Mouse (Mus musculus): ENCODE data around the gene Gpr146. TPM values are rescaled to one million over a fixed set of nuclear protein-coding genes. Genes with fewer than 3 reads are reported as not detected.
A peak's percentile ranks its signal among the peaks of the same experiment; 100 is the strongest.

The Gpr146 gene
- polyA plus RNA-seq, 1 experiment from 2014 or later, result 8.5 TPM

- no peaks in the 10 kb centered on the region for H3K36me3 ChIP-seq
These were observed 4.4 kb downstream of the Gpr146 start for GRCm38 (mm10) chr5:139381586-139382513.

GRCm38 (mm10) chr5:139382760-139383159, 5.3 kb downstream of the Gpr146 start:
- ATAC-seq (ENCODE audit: insufficient number of reproducible peaks, low FRiP score), result peak; percentile 72
- peak overlapping the region; percentile 80 for H3K4me3 ChIP-seq

More at GRCm38 (mm10) chr5:139381586-139382513, 4.4 kb downstream of the Gpr146 start:
- peaks cover 88% of the 10 kb centered on the region for H3K4me1 ChIP-seq (replicated peaks)
- peak; percentile 23 for ATAC-seq (ENCODE audit: insufficient number of reproducible peaks, low FRiP score)
- H3K9me3 ChIP-seq (replicated peaks), result no peaks in the 10 kb centered on the region
- H3K4me2 ChIP-seq, result peak overlapping the region; percentile 89
- 54% methylated on average over 18 of the region's 18 CpGs for WGBS
- H3K27me3 ChIP-seq (replicated peaks), result no peaks in the 10 kb centered on the region
- H3K4me3 ChIP-seq, result peak overlapping the region; percentile 80
- H3K9ac ChIP-seq, result peak overlapping the region; percentile 49
- peak overlapping the region; percentile 98 for H3K27ac ChIP-seq (ENCODE audit: poor library complexity, severe bottlenecking)

GRCm38 (mm10) chr5:139383234-139383633, 5.7 kb downstream of the Gpr146 start:
- H3K9me3 ChIP-seq (replicated peaks), result no peaks in the 10 kb centered on the region
- H3K4me3 ChIP-seq, result 0 out of 2 replicates have a peak overlapping the region, but pooled peaks have one; percentile 8
- peak overlapping the region; percentile 89 for H3K4me2 ChIP-seq
- WGBS, result 78% methylated on average over 9 of the region's 9 CpGs
- peak overlapping the region; percentile 98 for H3K27ac ChIP-seq (ENCODE audit: poor library complexity, severe bottlenecking)
- no peaks in the 10 kb centered on the region for H3K36me3 ChIP-seq
- H3K4me1 ChIP-seq (replicated peaks), result peaks cover 87% of the 10 kb centered on the region
- H3K9ac ChIP-seq, result 0 out of 2 replicates have a peak overlapping the region, but pooled peaks have one; percentile 46
- no peak for ATAC-seq (ENCODE audit: insufficient number of reproducible peaks, low FRiP score)
- H3K27me3 ChIP-seq (replicated peaks), result no peaks in the 10 kb centered on the region

More at GRCm38 (mm10) chr5:139382760-139383159, 5.3 kb downstream of the Gpr146 start:
- 8% methylated on average over 8 of the region's 8 CpGs for WGBS
- Histone ChIP-seq H3K9ac (peak overlapping the region; percentile 49), H3K4me2 (peak overlapping the region; percentile 89), H3K27me3 (replicated peaks) (no peaks in the 10 kb centered on the region), H3K27ac (ENCODE audit: poor library complexity, severe bottlenecking) (peak overlapping the region; percentile 98), H3K4me1 (replicated peaks) (peaks cover 87% of the 10 kb centered on the region), H3K9me3 (replicated peaks) (no peaks in the 10 kb centered on the region), H3K36me3 (no peaks in the 10 kb centered on the region)

- peak overlapping the region; percentile 89 for H3K4me2 ChIP-seq
- H3K27ac ChIP-seq (ENCODE audit: poor library complexity, severe bottlenecking), result peak overlapping the region; percentile 98
- H3K9ac ChIP-seq, result peak overlapping the region; percentile 34; the same call in 1 of the 2 replicates
- peaks cover 87% of the 10 kb centered on the region for H3K4me1 ChIP-seq (replicated peaks)
- no peak overlapping the region for H3K4me3 ChIP-seq
- no peaks in the 10 kb centered on the region for H3K9me3 ChIP-seq (replicated peaks)
- ATAC-seq (ENCODE audit: insufficient number of reproducible peaks, low FRiP score), result no peak
- H3K27me3 ChIP-seq (replicated peaks), result no peaks in the 10 kb centered on the region
- H3K36me3 ChIP-seq, result no peaks in the 10 kb centered on the region
- 30% methylated on average over 10 of the region's 10 CpGs for WGBS
These were observed 7.0 kb downstream of the Gpr146 start for GRCm38 (mm10) chr5:139384531-139384930.

GRCm38 (mm10) chr5:139386047-139386446, 8.6 kb downstream of the Gpr146 start:
- Histone ChIP-seq H3K4me2 (peak overlapping the region; percentile 9; the same call in 1 of the 2 replicates), H3K4me3 (no peak overlapping the region), H3K9ac (no peak overlapping the region), H3K27ac (ENCODE audit: poor library complexity, severe bottlenecking) (no peak overlapping the region), H3K27me3 (replicated peaks) (no peaks in the 10 kb centered on the region), H3K9me3 (replicated peaks) (no peaks in the 10 kb centered on the region), H3K4me1 (replicated peaks) (peaks cover 90% of the 10 kb centered on the region), H3K36me3 (no peaks in the 10 kb centered on the region)
- WGBS, result 91% methylated on average over 5 of the region's 5 CpGs
- ATAC-seq (ENCODE audit: insufficient number of reproducible peaks, low FRiP score), result no peak

GRCm38 (mm10) chr5:139387329-139388194, 10.1 kb downstream of the Gpr146 start:
- WGBS, result 75% methylated on average over 10 of the region's 10 CpGs
- peaks cover 6% of the 10 kb centered on the region; the same call in 1 of the 2 replicates for H3K36me3 ChIP-seq
- no peak overlapping the region for H3K4me3 ChIP-seq
- H3K9ac ChIP-seq, result no peak overlapping the region
- ATAC-seq (ENCODE audit: insufficient number of reproducible peaks, low FRiP score), result no peak
- H3K4me1 ChIP-seq (replicated peaks), result peaks cover 86% of the 10 kb centered on the region
- H3K27me3 ChIP-seq (replicated peaks), result no peaks in the 10 kb centered on the region
- peak overlapping the region; percentile 78 for H3K27ac ChIP-seq (ENCODE audit: poor library complexity, severe bottlenecking)
- peak overlapping the region; percentile 8; the same call in 1 of the 2 replicates for H3K4me2 ChIP-seq
- no peaks in the 10 kb centered on the region for H3K9me3 ChIP-seq (replicated peaks)

- H3K9ac ChIP-seq, result peak overlapping the region; percentile 26; the same call in 1 of the 2 replicates
- H3K27ac ChIP-seq (ENCODE audit: poor library complexity, severe bottlenecking), result peak overlapping the region; percentile 78
- H3K36me3 ChIP-seq, result peaks cover 12% of the 10 kb centered on the region
- 55% methylated on average over 4 of the region's 4 CpGs for WGBS
- H3K4me3 ChIP-seq, result no peak overlapping the region
- peaks cover 80% of the 10 kb centered on the region for H3K4me1 ChIP-seq (replicated peaks)
- H3K4me2 ChIP-seq, result peak overlapping the region; percentile 8; the same call in 1 of the 2 replicates
- no peaks in the 10 kb centered on the region for H3K27me3 ChIP-seq (replicated peaks)
- no peaks in the 10 kb centered on the region for H3K9me3 ChIP-seq (replicated peaks)
- no peak for ATAC-seq (ENCODE audit: insufficient number of reproducible peaks, low FRiP score)
These were observed 10.7 kb downstream of the Gpr146 start for GRCm38 (mm10) chr5:139388195-139388570.

- ATAC-seq (ENCODE audit: insufficient number of reproducible peaks, low FRiP score), result peak; percentile 49
- Histone ChIP-seq H3K9me3 (replicated peaks) (no peaks in the 10 kb centered on the region), H3K9ac (peak overlapping the region; percentile 50; the same call in 1 of the 2 replicates), H3K4me1 (replicated peaks) (peaks cover 72% of the 10 kb centered on the region), H3K36me3 (peaks cover 17% of the 10 kb centered on the region), H3K27ac (ENCODE audit: poor library complexity, severe bottlenecking) (peak overlapping the region; percentile 78), H3K4me3 (no peak overlapping the region), H3K4me2 (peak overlapping the region; percentile 34), H3K27me3 (replicated peaks) (no peaks in the 10 kb centered on the region)
- WGBS, result 70% methylated on average over 17 of the region's 17 CpGs
These were observed 11.5 kb downstream of the Gpr146 start for GRCm38 (mm10) chr5:139388694-139389675.

- Histone ChIP-seq H3K4me1 (replicated peaks) (peaks cover 70% of the 10 kb centered on the region), H3K9ac (peak overlapping the region; percentile 4; the same call in 1 of the 2 replicates), H3K36me3 (peaks cover 20% of the 10 kb centered on the region), H3K27me3 (replicated peaks) (no peaks in the 10 kb centered on the region), H3K4me3 (0 out of 2 replicates have a peak overlapping the region, but pooled peaks have one; percentile 2), H3K4me2 (peak overlapping the region; percentile 34), H3K27ac (ENCODE audit: poor library complexity, severe bottlenecking) (peak overlapping the region; percentile 78), H3K9me3 (replicated peaks) (no peaks in the 10 kb centered on the region)
- WGBS, result 30% methylated on average over 6 of the region's 6 CpGs
- ATAC-seq (ENCODE audit: insufficient number of reproducible peaks, low FRiP score), result peak; percentile 86
These were observed 12.2 kb downstream of the Gpr146 start for GRCm38 (mm10) chr5:139389676-139390061.
